Comparison of ENCODE assay signal across 10 mouse cellular contexts in the genomic region with DNA sequence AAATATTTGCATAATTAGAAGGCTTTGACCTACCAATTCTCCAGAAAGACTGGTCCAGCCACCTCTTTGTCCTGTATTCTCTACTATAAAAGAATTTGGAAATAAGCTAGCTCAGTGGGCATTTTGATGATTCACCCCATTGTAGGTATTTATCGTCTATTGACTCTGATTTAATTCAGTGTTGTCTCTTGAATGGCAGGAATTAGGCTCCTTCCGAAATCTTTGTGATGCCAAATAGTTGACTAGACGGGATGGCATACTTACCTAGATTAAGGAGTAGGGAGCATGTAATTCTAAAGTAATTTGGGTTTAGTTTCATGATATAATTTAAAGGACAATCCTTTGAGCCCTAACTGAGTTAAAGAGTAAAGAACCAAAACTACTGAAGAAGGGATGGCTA. TPM values are rescaled to one million over a fixed set of nuclear protein-coding genes. Genes with fewer than 3 reads are reported as not detected.
DNase-seq lines count a peak whose midpoint lies in the region; ATAC-seq and TF ChIP-seq lines count a peak whose summit lies in the region.
"Had no signal": no experiment of that assay in that cellular context is flagged by ENCODE, and none has a peak within 500 bp of the region (broad histone marks: within the 10 kb centered on the region; RNA-seq: fewer than 3 reads in every experiment).

No protein-coding gene starts in this region.

- no peak for TF ChIP-seq CTCF in liver, postnatal 0 days (IDR thresholded peaks at IDR 0.05; ENCODE audit: low read depth)

- H3K4me2 ChIP-seq in heart, embryonic 13.5 days: peak overlapping the region; percentile 75
- H3K4me2 ChIP-seq in hindbrain, embryonic 12.5 days (replicated peaks): peak overlapping the region; percentile 22; the same call in 1 of the 2 replicates
- peak overlapping the region; percentile 90 for H3K4me2 ChIP-seq in liver, postnatal 0 days (ENCODE audit: low read depth, low read length)

- no peak for DNase-seq in heart, adult 9 months (ENCODE audit: low spot score in 2 of 2)
- no peak for DNase-seq in ES-E14 (ENCODE audit: low read depth, low spot score)
- DNase-seq in liver, postnatal 0 days: no peak
- DNase-seq in urinary bladder, postnatal 4 days (ENCODE audit: low spot score in 2 of 2): no peak
- no peak for DNase-seq in ovary, adult 18-20 months (ENCODE audit: low spot score)

- peak overlapping the region; percentile 68; the same call in 1 of the 2 replicates for H3K4me3 ChIP-seq in heart, embryonic 13.5 days
- peak overlapping the region; percentile 22 to 93; a peak in 2 of 4 replicates for H3K4me3 ChIP-seq in ES-E14 (ENCODE audit: insufficient read depth in 1 of 2, low read depth in 1 of 2, low read length in 2 of 2, poor library complexity in 1 of 2, severe bottlenecking in 1 of 2)
- no peak overlapping the region for H3K4me3 ChIP-seq in hindbrain, embryonic 12.5 days
- 0 out of 2 replicates have a peak overlapping the region, but pooled peaks have one; percentile 1 for H3K4me3 ChIP-seq in liver, postnatal 0 days (ENCODE audit: low read depth, low read length)

- TF ChIP-seq EP300 in liver, postnatal 0 days (IDR thresholded peaks at IDR 0.05; ENCODE audit: low read depth): no peak

- H3K9me3 ChIP-seq in heart, embryonic 13.5 days: no peaks in the 10 kb centered on the region
- H3K9me3 ChIP-seq in ES-E14 (ENCODE audit: control insufficient read depth, insufficient read depth, low read depth, low read length): no peaks in the 10 kb centered on the region
- no peaks in the 10 kb centered on the region for H3K9me3 ChIP-seq in hindbrain, embryonic 12.5 days (replicated peaks)
- no peaks in the 10 kb centered on the region for H3K9me3 ChIP-seq in liver, postnatal 0 days (ENCODE audit: low read length)

- in situ Hi-C loops in ES-E14 (cut with MboI; ENCODE audit: low sequenced_read_pairs in 2 of 2, unreplicated experiment in 2 of 2): no loop called here

- WGBS in heart, embryonic 13.5 days: 81% methylated on average over 3 of the region's 3 CpGs
- 84% methylated on average over 3 of the region's 3 CpGs for WGBS in hindbrain, embryonic 12.5 days
- WGBS in liver, postnatal 0 days (ENCODE audit: insufficient replicate concordance): 71% methylated on average over 3 of the region's 3 CpGs

- H3K9ac ChIP-seq in heart, embryonic 13.5 days: peak overlapping the region; percentile 60
- H3K9ac ChIP-seq in ES-E14 (ENCODE audit: insufficient read depth, low read depth, low read length, poor library complexity, severe bottlenecking): peak overlapping the region; percentile 61; the same call in 1 of the 2 replicates
- no peak overlapping the region for H3K9ac ChIP-seq in hindbrain, embryonic 12.5 days
- 0 out of 2 replicates have a peak overlapping the region, but pooled peaks have one; percentile 12 for H3K9ac ChIP-seq in liver, postnatal 0 days (replicated peaks)

- no peaks in the 10 kb centered on the region for H3K27me3 ChIP-seq in heart, embryonic 13.5 days (replicated peaks)
- no peaks in the 10 kb centered on the region for H3K27me3 ChIP-seq in hindbrain, embryonic 12.5 days
- H3K27me3 ChIP-seq in liver, postnatal 0 days (ENCODE audit: insufficient read depth, low read length): no peaks in the 10 kb centered on the region

- peaks cover 52% of the 10 kb centered on the region for H3K36me3 ChIP-seq in heart, embryonic 13.5 days
- peaks cover 51% of the 10 kb centered on the region for H3K36me3 ChIP-seq in ES-E14 (ENCODE audit: control insufficient read depth, insufficient read depth, low read length, poor library complexity, severe bottlenecking)
- H3K36me3 ChIP-seq in hindbrain, embryonic 12.5 days: peaks cover 44% of the 10 kb centered on the region
- H3K36me3 ChIP-seq in liver, postnatal 0 days (replicated peaks; ENCODE audit: insufficient read depth, low read length): peaks cover 40% of the 10 kb centered on the region

- peaks cover 68% of the 10 kb centered on the region for H3K4me1 ChIP-seq in heart, embryonic 13.5 days
- H3K4me1 ChIP-seq in ES-E14 (ENCODE audit: control insufficient read depth in 2 of 2, insufficient read depth in 2 of 2, low read length in 2 of 2, poor library complexity in 1 of 2): peaks cover 5 to 22% of the 10 kb centered on the region in 2 experiments; a peak in 3 of 4 replicates
- H3K4me1 ChIP-seq in hindbrain, embryonic 12.5 days: peaks cover 29% of the 10 kb centered on the region
- peaks cover 35% of the 10 kb centered on the region for H3K4me1 ChIP-seq in liver, postnatal 0 days (ENCODE audit: insufficient read depth)

- no peak overlapping the region for H3K27ac ChIP-seq in heart, embryonic 13.5 days (replicated peaks)
- no peak overlapping the region for H3K27ac ChIP-seq in ES-E14 (ENCODE audit: insufficient read depth, low read depth, low read length, poor library complexity, severe bottlenecking)
- 0 out of 2 replicates have a peak overlapping the region, but pooled peaks have one; percentile 7 for H3K27ac ChIP-seq in hindbrain, embryonic 12.5 days
- H3K27ac ChIP-seq in liver, postnatal 0 days (ENCODE audit: low read depth): no peak overlapping the region

- ATAC-seq in heart, embryonic 13.5 days (ENCODE audit: extremely low read depth, insufficient number of reproducible peaks, low FRiP score, low TSS enrichment): no peak
- ATAC-seq in hindbrain, embryonic 12.5 days (ENCODE audit: low FRiP score): no peak
- no peak for ATAC-seq in liver, postnatal 0 days
- ATAC-seq in erythroid progenitor cell, adult 5-6 weeks (replicated peaks; ENCODE audit: low FRiP score, poor library complexity, severe bottlenecking): no peak

TF ChIP-seq in ES-E14, 5 proteins besides CTCF, POLR2A, EP300 and RAD21:
- TF ChIP-seq ZNF384 (IDR thresholded peaks at IDR 0.05; ENCODE audit: low read depth, low read length): no peak
- TF ChIP-seq CHD2 (IDR thresholded peaks at IDR 0.05; ENCODE audit: low read depth, low read length): 0 out of 2 replicates have a peak, but pooled peaks have one; percentile 15
- no peak for TF ChIP-seq MAFK (IDR thresholded peaks at IDR 0.05; ENCODE audit: insufficient read depth, low read depth, low read length)

RNA-seq across cellular contexts. Expression of a gene that starts 2.5 kb away (rescaled TPM):
- polyA plus RNA-seq in heart, embryonic 13.5 days (2015; fragmentation: Nextera tagmentation; extraction: Ambion mirVana): 540 TPM in 2 replicates
- 746 and 1,114 TPM in 2 replicates for total RNA-seq in ES-E14 (2012; rRNA removed)
- 673 and 675 TPM in 2 replicates for polyA plus RNA-seq in hindbrain, embryonic 12.5 days (2016; fragmentation: Nextera tagmentation; extraction: Ambion mirVana)
- polyA plus RNA-seq in liver, postnatal 0 days (2015; fragmentation: Nextera tagmentation; extraction: Ambion mirVana): 384 and 394 TPM in 2 replicates
- total RNA-seq in erythroid progenitor cell, adult 5-6 weeks (2015; ENCODE audit: low replicate concordance): 228 and 341 TPM in 2 replicates
- total RNA-seq in erythroid progenitor cell, adult 5-6 weeks (2017; ENCODE audit: low replicate concordance): 391 and 449 TPM in 2 replicates

RNA-seq across cellular contexts. Expression of a gene that starts 20.8 kb away (rescaled TPM):
- 301 and 338 TPM in 2 replicates for polyA plus RNA-seq in heart, embryonic 13.5 days (2015; fragmentation: Nextera tagmentation; extraction: Ambion mirVana)
- total RNA-seq in ES-E14 (2012; rRNA removed): 125 and 240 TPM in 2 replicates
- 495 and 513 TPM in 2 replicates for polyA plus RNA-seq in hindbrain, embryonic 12.5 days (2016; fragmentation: Nextera tagmentation; extraction: Ambion mirVana)
- 193 and 194 TPM in 2 replicates for polyA plus RNA-seq in liver, postnatal 0 days (2015; fragmentation: Nextera tagmentation; extraction: Ambion mirVana)
- total RNA-seq in erythroid progenitor cell, adult 5-6 weeks (2015; ENCODE audit: low replicate concordance): 84.0 and 85.9 TPM in 2 replicates
- total RNA-seq in erythroid progenitor cell, adult 5-6 weeks (2017; ENCODE audit: low replicate concordance): 87.1 and 111 TPM in 2 replicates

RNA-seq across cellular contexts. Expression of a gene that starts 23.0 kb away (rescaled TPM):
- 50.5 and 53.2 TPM in 2 replicates for polyA plus RNA-seq in heart, embryonic 13.5 days (2015; fragmentation: Nextera tagmentation; extraction: Ambion mirVana)
- 51.8 and 63.5 TPM in 2 replicates for total RNA-seq in ES-E14 (2012; rRNA removed)
- polyA plus RNA-seq in hindbrain, embryonic 12.5 days (2016; fragmentation: Nextera tagmentation; extraction: Ambion mirVana): 50.9 and 54.1 TPM in 2 replicates
- 26.2 and 29.1 TPM in 2 replicates for polyA plus RNA-seq in liver, postnatal 0 days (2015; fragmentation: Nextera tagmentation; extraction: Ambion mirVana)
- 144 and 177 TPM in 2 replicates for total RNA-seq in erythroid progenitor cell, adult 5-6 weeks (2015; ENCODE audit: low replicate concordance)
- 110 and 170 TPM in 2 replicates for total RNA-seq in erythroid progenitor cell, adult 5-6 weeks (2017; ENCODE audit: low replicate concordance)

RNA-seq across cellular contexts. Expression of a gene that starts 30.5 kb away (rescaled TPM):
- not detected in 2 replicates for polyA plus RNA-seq in heart, embryonic 13.5 days (2015; fragmentation: Nextera tagmentation; extraction: Ambion mirVana)
- 0.22 TPM in 1 of 2 replicates, not detected in the other for total RNA-seq in ES-E14 (2012; rRNA removed)
- polyA plus RNA-seq in hindbrain, embryonic 12.5 days (2016; fragmentation: Nextera tagmentation; extraction: Ambion mirVana): not detected in 2 replicates
- 29.5 and 32.4 TPM in 2 replicates for polyA plus RNA-seq in liver, postnatal 0 days (2015; fragmentation: Nextera tagmentation; extraction: Ambion mirVana)
- not detected in 2 replicates for total RNA-seq in erythroid progenitor cell, adult 5-6 weeks (2015; ENCODE audit: low replicate concordance)
- total RNA-seq in erythroid progenitor cell, adult 5-6 weeks (2017; ENCODE audit: low replicate concordance): not detected in 2 replicates
- total RNA-seq: layer of hippocampus, postnatal 14 days had no signal
- polyA plus RNA-seq: neural tube, embryonic 11.5 days had no signal

RNA-seq across cellular contexts. Expression of a gene that starts 45.2 kb away (rescaled TPM):
- 4,907 and 5,417 TPM in 2 replicates for polyA plus RNA-seq in heart, embryonic 13.5 days (2015; fragmentation: Nextera tagmentation; extraction: Ambion mirVana)
- 1,760 and 2,075 TPM in 2 replicates for total RNA-seq in ES-E14 (2012; rRNA removed)
- polyA plus RNA-seq in hindbrain, embryonic 12.5 days (2016; fragmentation: Nextera tagmentation; extraction: Ambion mirVana): 1,948 and 1,970 TPM in 2 replicates
- 1,808 and 1,865 TPM in 2 replicates for polyA plus RNA-seq in liver, postnatal 0 days (2015; fragmentation: Nextera tagmentation; extraction: Ambion mirVana)
- 755 and 881 TPM in 2 replicates for total RNA-seq in erythroid progenitor cell, adult 5-6 weeks (2015; ENCODE audit: low replicate concordance)
- 598 and 1,019 TPM in 2 replicates for total RNA-seq in erythroid progenitor cell, adult 5-6 weeks (2017; ENCODE audit: low replicate concordance)

Comparison
In these comparisons a context has a peak if more than half of its experiments do, and no peak if none do; other contexts are left out.
1. H3K4me2 ChIP-seq: peak in every context shown above with its lines; median percentile 90 in liver, postnatal 0 days; 75 in heart, embryonic 13.5 days; 22 in hindbrain, embryonic 12.5 days.